Mouse (Mus musculus): Measurements from ENCODE around the gene Inhbc. TPM values are rescaled to one million over a fixed set of nuclear protein-coding genes. Genes with fewer than 3 reads are reported as not detected.

Inhbc gene
- total and polyA plus RNA-seq, 2 experiments from 2014 or later: not detected

GRCm38 (mm10) chr10:127368273-127368672, 2.0 kb downstream of the Inhbc start:
- H3K4me3 ChIP-seq (ENCODE audit: low read depth, low read length): no peak overlapping the region
- H3K9me3 ChIP-seq (ENCODE audit: low read length): no peaks in the 10 kb centered on the region
- no peaks in the 10 kb centered on the region for H3K4me1 ChIP-seq (ENCODE audit: insufficient read depth)
- no peak for DNase-seq
- H3K36me3 ChIP-seq (ENCODE audit: insufficient read depth): no peaks in the 10 kb centered on the region
- no peak for ATAC-seq
- no peak for TF ChIP-seq CTCF (IDR thresholded peaks at IDR 0.05; ENCODE audit: low read depth)
- no peak overlapping the region for H3K27ac ChIP-seq (ENCODE audit: low read depth, low read length)
- WGBS: 64% methylated on average over 2 of the region's 2 CpGs
- H3K27me3 ChIP-seq (ENCODE audit: insufficient read depth, low read length): no peaks in the 10 kb centered on the region
- H3K9ac ChIP-seq: no peak overlapping the region
- H3K4me2 ChIP-seq (ENCODE audit: low read depth): no peak overlapping the region

- Histone ChIP-seq H3K27ac (ENCODE audit: low read depth, low read length) (no peak overlapping the region), H3K4me3 (ENCODE audit: low read depth, low read length) (no peak overlapping the region), H3K9me3 (ENCODE audit: low read length) (no peaks in the 10 kb centered on the region), H3K4me1 (ENCODE audit: insufficient read depth) (no peaks in the 10 kb centered on the region), H3K27me3 (ENCODE audit: insufficient read depth, low read length) (no peaks in the 10 kb centered on the region), H3K36me3 (ENCODE audit: insufficient read depth) (no peaks in the 10 kb centered on the region), H3K9ac (no peak overlapping the region), H3K4me2 (ENCODE audit: low read depth) (no peak overlapping the region)
- no peak for ATAC-seq
- 63% methylated on average over 5 of the region's 5 CpGs for whole genome bisulfite sequencing
- TF ChIP-seq CTCF (IDR thresholded peaks at IDR 0.05; ENCODE audit: low read depth): no peak
- DNase-seq: no peak
Observed at GRCm38 (mm10) chr10:127367116-127367515, 3.1 kb downstream of the Inhbc start.

DNA sequence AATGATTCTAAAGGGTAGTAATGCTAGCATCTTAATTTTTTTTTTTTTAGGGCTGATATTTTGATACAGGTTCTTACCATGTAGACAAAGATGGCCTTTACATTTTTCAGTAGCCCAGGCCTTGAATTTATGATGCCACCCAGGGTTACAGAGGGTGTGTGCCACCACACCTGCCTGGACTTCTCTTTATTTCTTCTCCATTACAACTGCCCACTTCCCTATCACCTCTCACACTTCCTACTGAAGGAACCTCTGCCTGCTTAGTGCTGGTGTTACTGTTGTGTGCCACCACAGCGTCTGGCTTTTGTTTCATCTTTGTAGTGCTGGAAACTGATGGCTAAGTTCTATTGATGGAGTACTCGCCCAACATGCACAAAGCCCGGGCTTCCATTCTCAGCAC, 9.5 kb downstream of the Inhbc start:
- ATAC-seq (no peak), DNase-seq (no peak)

DNA sequence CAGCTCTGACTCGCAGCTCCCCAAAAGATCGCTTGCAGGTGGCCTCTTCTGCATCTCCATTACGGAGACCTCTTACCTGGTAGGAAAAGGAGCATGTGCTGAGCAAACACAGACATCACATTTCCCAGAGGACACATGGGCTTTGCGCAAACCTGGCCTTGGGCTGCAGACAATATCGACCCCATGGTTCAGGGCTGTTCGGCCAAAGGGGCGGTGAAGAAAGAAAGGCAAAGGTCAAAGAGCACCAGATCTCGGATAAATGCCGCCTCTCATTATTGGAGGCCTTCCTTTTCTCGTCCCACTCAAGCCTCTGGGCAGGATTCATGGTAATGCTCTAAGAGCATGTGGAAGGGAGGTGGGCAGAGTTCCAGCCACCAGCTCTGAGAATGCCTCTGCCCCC, 14.9 kb downstream of the Inhbc start:
- TF ChIP-seq CTCF (IDR thresholded peaks at IDR 0.05; ENCODE audit: low read depth): no peak
- no peaks in the 10 kb centered on the region for H3K36me3 ChIP-seq (ENCODE audit: insufficient read depth)
- no peak overlapping the region for H3K9ac ChIP-seq
- no peak for DNase-seq
- no peak overlapping the region for H3K4me3 ChIP-seq (ENCODE audit: low read depth, low read length)
- H3K27me3 ChIP-seq (ENCODE audit: insufficient read depth, low read length): 0 out of 2 replicates have a peak, but pooled peaks cover 3% of the 10 kb centered on the region
- peak overlapping the region; percentile 45; the same call in 1 of the 2 replicates for H3K27ac ChIP-seq (ENCODE audit: low read depth, low read length)
- no peaks in the 10 kb centered on the region for H3K4me1 ChIP-seq (ENCODE audit: insufficient read depth)
- no peak for ATAC-seq
- no peak overlapping the region for H3K4me2 ChIP-seq (ENCODE audit: low read depth)
- WGBS: 72% methylated on average over 10 of the region's 10 CpGs
- no peaks in the 10 kb centered on the region for H3K9me3 ChIP-seq (ENCODE audit: low read length)

More for the DNA sequence above, 9.5 kb downstream of the Inhbc start:
- no peaks in the 10 kb centered on the region for H3K4me1 ChIP-seq (ENCODE audit: insufficient read depth)
- H3K27ac ChIP-seq (ENCODE audit: low read depth, low read length): no peak overlapping the region
- 0 out of 2 replicates have a peak, but pooled peaks cover 3% of the 10 kb centered on the region for H3K27me3 ChIP-seq (ENCODE audit: insufficient read depth, low read length)
- no peaks in the 10 kb centered on the region for H3K36me3 ChIP-seq (ENCODE audit: insufficient read depth)
- whole genome bisulfite sequencing: 81% methylated on average over 3 of the region's 3 CpGs
- no peak overlapping the region for H3K9ac ChIP-seq
- H3K9me3 ChIP-seq (ENCODE audit: low read length): no peaks in the 10 kb centered on the region
- no peak overlapping the region for H3K4me3 ChIP-seq (ENCODE audit: low read depth, low read length)
- no peak overlapping the region for H3K4me2 ChIP-seq (ENCODE audit: low read depth)
- TF ChIP-seq CTCF (IDR thresholded peaks at IDR 0.05; ENCODE audit: low read depth): no peak

DNA sequence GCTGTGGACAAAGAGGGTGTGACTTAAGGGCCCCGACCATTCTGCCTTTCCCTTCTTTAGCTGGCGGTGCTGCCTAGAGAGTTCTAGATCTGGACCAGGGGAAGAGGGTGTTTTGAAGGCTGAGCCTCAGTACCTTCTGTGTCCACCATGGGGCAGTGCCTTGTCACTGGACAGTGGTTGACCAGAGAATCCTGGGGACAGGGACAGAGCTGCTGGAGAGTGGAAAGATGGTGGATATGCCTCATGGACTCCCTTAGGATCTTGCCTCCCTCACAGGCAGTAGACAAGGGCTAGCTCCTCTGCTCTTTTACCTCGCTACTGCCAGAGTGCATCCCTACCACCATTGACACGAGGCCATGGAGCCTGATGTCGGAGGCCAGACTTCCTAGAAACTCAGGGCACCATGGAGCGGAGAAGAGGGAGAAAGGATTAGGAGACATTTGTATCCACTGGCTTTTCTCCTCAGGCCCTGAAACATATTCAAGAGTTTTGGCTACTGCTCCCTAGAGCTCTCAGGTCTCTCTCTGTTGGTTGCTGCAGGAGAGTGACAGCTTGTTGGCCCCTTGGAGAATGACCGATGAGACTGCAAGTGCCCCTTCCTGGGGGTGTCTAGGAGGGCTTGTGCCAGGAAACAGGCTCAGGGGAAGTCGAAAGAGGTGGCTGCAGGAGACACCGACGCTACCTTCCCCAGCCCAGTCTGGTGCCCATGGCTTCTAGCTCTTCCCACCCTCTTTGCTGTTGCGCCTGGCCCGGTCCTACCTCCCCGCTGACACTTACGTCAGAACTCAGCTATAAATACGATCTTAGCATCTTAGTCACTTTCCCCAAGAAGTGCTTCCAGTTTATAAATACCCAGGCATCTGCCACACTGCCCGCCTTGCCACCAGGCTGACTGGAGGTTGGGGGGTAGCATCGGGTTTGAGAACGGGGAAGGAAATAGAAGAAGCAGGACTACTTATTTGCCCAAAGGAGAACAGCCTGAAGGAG, 16.0 kb downstream of the Inhbc start, which contains the start of gene Inhbe:
Inhbe (minus strand) TSS at position 503 of the 987 bp plus-strand sequence.
- Histone ChIP-seq H3K4me2 (ENCODE audit: low read depth) (no peak within 1 kb of the TSS), H3K27ac (ENCODE audit: low read depth, low read length) (peak within 1 kb of the TSS; percentile 45; the same call in 1 of the 2 replicates), H3K9me3 (ENCODE audit: low read length) (no peaks in the 10 kb centered on the region), H3K27me3 (ENCODE audit: insufficient read depth, low read length) (0 out of 2 replicates have a peak, but pooled peaks cover under 1% of the 10 kb centered on the region), H3K36me3 (ENCODE audit: insufficient read depth) (no peaks in the 10 kb centered on the region), H3K4me3 (ENCODE audit: low read depth, low read length) (no peak within 1 kb of the TSS), H3K9ac (no peak within 1 kb of the TSS), H3K4me1 (ENCODE audit: insufficient read depth) (no peaks in the 10 kb centered on the region)
- WGBS: 83% methylated on average over 18 of the region's 18 CpGs
- peak; percentile 36; the same call in 1 of the 2 replicates for TF ChIP-seq CTCF (IDR thresholded peaks at IDR 0.05; ENCODE audit: low read depth)
- DNase-seq (peak; percentile 56), ATAC-seq (peak; percentile 75)

GRCm38 (mm10) chr10:127352766-127353165, 17.5 kb downstream of the Inhbc start:
- Histone ChIP-seq H3K27ac (ENCODE audit: low read depth, low read length) (no peak overlapping the region), H3K36me3 (ENCODE audit: insufficient read depth) (no peaks in the 10 kb centered on the region), H3K4me3 (ENCODE audit: low read depth, low read length) (no peak overlapping the region), H3K9me3 (ENCODE audit: low read length) (no peaks in the 10 kb centered on the region), H3K4me1 (ENCODE audit: insufficient read depth) (no peaks in the 10 kb centered on the region), H3K9ac (no peak overlapping the region), H3K4me2 (ENCODE audit: low read depth) (no peak overlapping the region), H3K27me3 (ENCODE audit: insufficient read depth, low read length) (no peaks in the 10 kb centered on the region)
- no peak for TF ChIP-seq CTCF (IDR thresholded peaks at IDR 0.05; ENCODE audit: low read depth)
- no peak for DNase-seq
- WGBS: 92% methylated on average over 11 of the region's 11 CpGs
- no peak for ATAC-seq

DNA sequence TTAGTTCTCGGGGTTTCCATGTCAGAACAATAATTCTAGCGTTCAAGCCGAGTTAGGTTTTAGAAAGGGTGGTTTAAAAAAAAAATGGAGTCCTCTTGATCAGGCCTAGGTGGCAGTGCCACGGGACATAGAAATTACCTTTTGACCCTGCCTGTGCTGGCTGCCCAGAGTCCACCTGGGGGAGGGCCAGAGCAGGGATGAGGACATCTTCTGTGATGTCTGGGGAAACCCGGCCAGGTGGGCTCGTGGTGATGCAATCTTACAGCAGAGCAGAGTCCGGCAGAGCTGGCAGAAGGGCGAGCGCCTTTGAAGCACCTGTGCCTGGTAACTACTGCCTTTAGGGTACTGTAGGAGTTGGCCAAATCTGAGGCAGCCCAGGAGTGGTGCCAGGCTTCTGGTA, 18.0 kb downstream of the Inhbc start:
- Histone ChIP-seq H3K27ac (ENCODE audit: low read depth, low read length) (no peak overlapping the region), H3K36me3 (ENCODE audit: insufficient read depth) (no peaks in the 10 kb centered on the region), H3K4me2 (ENCODE audit: low read depth) (no peak overlapping the region), H3K4me1 (ENCODE audit: insufficient read depth) (no peaks in the 10 kb centered on the region), H3K9me3 (ENCODE audit: low read length) (no peaks in the 10 kb centered on the region), H3K4me3 (ENCODE audit: low read depth, low read length) (no peak overlapping the region), H3K9ac (no peak overlapping the region), H3K27me3 (ENCODE audit: insufficient read depth, low read length) (no peaks in the 10 kb centered on the region)
- WGBS: 90% methylated on average over 9 of the region's 9 CpGs
- no peak for TF ChIP-seq CTCF (IDR thresholded peaks at IDR 0.05; ENCODE audit: low read depth)
- no peak for DNase-seq
- no peak for ATAC-seq

Measured in forebrain, postnatal 0 days (tissue).